Mouse (Mus musculus): ENCODE results near the gene Olfr231. TPM values are rescaled to one million over a fixed set of nuclear protein-coding genes. Genes with fewer than 3 reads are reported as not detected.

Gene Olfr231
- polyA plus RNA-seq, 1 experiment from 2014 or later: not detected

DNA sequence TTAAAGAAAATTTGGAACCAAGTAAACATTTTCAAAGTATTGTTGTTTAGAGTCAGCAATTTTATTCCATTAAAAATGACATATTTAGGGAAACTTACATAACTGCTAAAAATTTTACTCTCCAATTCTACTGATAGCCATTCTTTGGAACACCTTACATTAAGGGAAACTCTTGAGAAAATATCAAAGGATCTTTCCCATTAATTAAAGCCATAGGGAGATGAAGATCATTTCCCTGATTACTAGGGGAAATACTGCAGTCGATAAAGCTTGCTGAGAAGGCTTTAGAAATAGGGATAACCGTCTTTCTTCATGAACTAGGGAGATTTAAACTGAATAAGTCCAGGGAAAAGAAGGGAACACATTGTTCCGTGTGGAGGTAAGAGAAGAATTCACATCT, 10.3 kb upstream of the Olfr231 start, which contains the start of gene Olfr424:
Gene Olfr424, plus strand, starts transcription at position 301 of the 400 bp plus-strand sequence.
- H3K36me3 ChIP-seq (ENCODE audit: control insufficient read depth, insufficient read depth): no peaks in the 10 kb centered on the region
- no peaks in the 10 kb centered on the region for H3K27me3 ChIP-seq (replicated peaks; ENCODE audit: control insufficient read depth, insufficient read depth, low read length)
- no peak within 1 kb of the TSS for H3K9ac ChIP-seq (replicated peaks; ENCODE audit: low read depth, low read length)
- no peak within 1 kb of the TSS for H3K27ac ChIP-seq (ENCODE audit: low read length)
- H3K4me2 ChIP-seq (ENCODE audit: low read length): no peak within 1 kb of the TSS
- no peak for ATAC-seq
- H3K9me3 ChIP-seq (ENCODE audit: control insufficient read depth, low read length): no peaks in the 10 kb centered on the region
- no peak within 1 kb of the TSS for H3K4me3 ChIP-seq (replicated peaks; ENCODE audit: low read length)
- WGBS: 68% methylated on average over 3 of the region's 3 CpGs
- no peaks in the 10 kb centered on the region for H3K4me1 ChIP-seq (replicated peaks; ENCODE audit: control insufficient read depth, insufficient read depth, low read length)

DNA sequence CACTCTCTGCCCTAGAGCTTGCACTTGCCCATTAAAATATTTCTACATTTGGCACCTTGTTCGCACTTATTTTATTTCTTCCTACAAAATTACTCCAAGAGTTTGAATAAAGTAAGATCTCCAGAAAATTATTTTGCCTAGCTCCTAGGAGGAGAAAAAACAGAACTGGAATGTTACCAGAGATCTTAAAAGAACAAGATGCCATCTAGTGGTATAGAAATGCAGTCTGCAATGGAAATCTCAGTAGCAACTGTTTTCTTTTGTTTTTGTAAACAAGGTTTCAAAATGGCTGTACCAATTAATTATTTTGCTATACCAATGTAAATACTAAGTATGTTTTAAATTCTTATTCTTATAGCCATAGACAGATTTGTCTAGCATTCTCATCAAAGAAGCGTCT, 17.2 kb downstream of the Olfr231 start:
- Histone ChIP-seq H3K9ac (replicated peaks; ENCODE audit: low read depth, low read length) (no peak overlapping the region), H3K27me3 (replicated peaks; ENCODE audit: control insufficient read depth, insufficient read depth, low read length) (no peaks in the 10 kb centered on the region), H3K9me3 (ENCODE audit: control insufficient read depth, low read length) (no peaks in the 10 kb centered on the region), H3K36me3 (ENCODE audit: control insufficient read depth, insufficient read depth) (no peaks in the 10 kb centered on the region), H3K4me1 (replicated peaks; ENCODE audit: control insufficient read depth, insufficient read depth, low read length) (no peaks in the 10 kb centered on the region), H3K4me2 (ENCODE audit: low read length) (no peak overlapping the region), H3K4me3 (replicated peaks; ENCODE audit: low read length) (no peak overlapping the region), H3K27ac (ENCODE audit: low read length) (no peak overlapping the region)
- no peak for ATAC-seq
- 61% methylated on average over 2 of the region's 2 CpGs for WGBS

DNA sequence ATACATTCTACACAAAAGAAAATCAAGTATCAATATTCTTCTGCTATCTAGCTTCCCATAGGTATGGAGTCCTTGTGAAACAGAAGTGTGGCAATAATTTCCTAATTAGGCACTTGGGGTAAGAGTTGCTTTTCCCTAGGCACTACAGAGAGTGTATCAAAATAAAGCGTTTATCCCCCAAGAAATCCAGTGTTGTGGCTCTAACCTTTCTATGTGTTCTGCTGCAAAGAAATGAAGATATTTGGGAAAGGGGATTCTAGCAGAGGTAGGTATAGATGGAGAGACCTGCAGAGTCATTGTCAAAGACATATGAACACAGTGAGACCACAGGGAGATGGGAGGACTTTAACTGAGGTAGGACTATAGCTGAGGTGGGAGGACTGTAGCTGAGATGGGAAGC, 24.4 kb downstream of the Olfr231 start, which contains the start of gene Olfr427:
Gene Olfr427, plus strand, starts transcription at position 301 of the 400 bp plus-strand sequence.
- H3K27me3 ChIP-seq (replicated peaks; ENCODE audit: control insufficient read depth, insufficient read depth, low read length): no peaks in the 10 kb centered on the region
- no peak for ATAC-seq
- no peaks in the 10 kb centered on the region for H3K4me1 ChIP-seq (replicated peaks; ENCODE audit: control insufficient read depth, insufficient read depth, low read length)
- H3K4me3 ChIP-seq (replicated peaks; ENCODE audit: low read length): no peak within 1 kb of the TSS
- no peaks in the 10 kb centered on the region for H3K36me3 ChIP-seq (ENCODE audit: control insufficient read depth, insufficient read depth)
- H3K9me3 ChIP-seq (ENCODE audit: control insufficient read depth, low read length): no peaks in the 10 kb centered on the region
- H3K9ac ChIP-seq (replicated peaks; ENCODE audit: low read depth, low read length): no peak within 1 kb of the TSS
- 86% methylated on average over 1 of the region's 1 CpGs for WGBS
- H3K4me2 ChIP-seq (ENCODE audit: low read length): no peak within 1 kb of the TSS
- no peak within 1 kb of the TSS for H3K27ac ChIP-seq (ENCODE audit: low read length)

DNA sequence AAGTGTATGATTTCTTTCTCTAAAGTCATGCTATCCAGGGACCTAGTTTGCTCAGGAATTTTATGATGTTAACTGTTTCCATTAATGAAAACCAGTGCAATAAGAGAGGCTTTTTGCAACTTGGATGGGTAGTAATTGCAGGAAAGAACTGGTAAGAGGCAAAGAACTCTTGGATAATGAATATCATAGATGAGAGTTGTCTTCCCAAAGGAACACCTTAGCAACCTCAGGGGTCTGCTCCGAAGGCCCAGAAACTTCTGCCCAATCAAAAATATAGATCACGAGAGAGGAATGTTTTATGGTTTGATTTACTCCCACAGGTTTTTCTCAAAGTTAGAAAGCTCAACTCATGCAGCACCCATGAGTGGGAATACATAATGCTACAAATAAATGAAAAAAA, 36.9 kb downstream of the Olfr231 start, which contains the start of gene Olfr429:
Gene Olfr429, plus strand, starts transcription at position 301 of the 400 bp plus-strand sequence.
- Histone ChIP-seq H3K4me2 (ENCODE audit: low read length) (no peak within 1 kb of the TSS), H3K27me3 (replicated peaks; ENCODE audit: control insufficient read depth, insufficient read depth, low read length) (no peaks in the 10 kb centered on the region), H3K4me3 (replicated peaks; ENCODE audit: low read length) (no peak within 1 kb of the TSS), H3K4me1 (replicated peaks; ENCODE audit: control insufficient read depth, insufficient read depth, low read length) (no peaks in the 10 kb centered on the region), H3K36me3 (ENCODE audit: control insufficient read depth, insufficient read depth) (no peaks in the 10 kb centered on the region), H3K27ac (ENCODE audit: low read length) (no peak within 1 kb of the TSS), H3K9ac (replicated peaks; ENCODE audit: low read depth, low read length) (no peak within 1 kb of the TSS), H3K9me3 (ENCODE audit: control insufficient read depth, low read length) (no peaks in the 10 kb centered on the region)
- no peak for ATAC-seq
- WGBS: 94% methylated on average over 2 of the region's 2 CpGs

DNA sequence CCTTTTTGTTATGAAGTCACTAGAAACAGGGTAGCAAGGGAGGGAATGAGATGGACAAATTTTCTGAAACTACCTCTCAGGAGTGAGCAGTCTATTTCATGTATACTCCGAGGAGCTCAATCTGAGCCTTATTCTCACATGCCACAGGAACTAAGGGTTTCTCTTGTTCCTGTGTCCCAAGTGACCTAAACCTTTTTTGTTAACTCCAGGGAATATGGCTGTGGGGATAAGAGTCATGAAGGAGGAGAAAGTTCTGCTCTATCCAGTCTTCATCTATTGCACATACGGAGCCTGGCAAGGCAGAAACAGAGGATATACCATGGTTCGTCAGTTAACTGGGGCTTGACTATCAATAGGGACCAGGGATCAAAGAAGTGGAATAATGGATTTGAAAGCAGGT, 54.7 kb downstream of the Olfr231 start, which contains the start of gene Olfr430:
Gene Olfr430, plus strand, starts transcription at position 301 of the 400 bp plus-strand sequence.
- Histone ChIP-seq H3K27me3 (replicated peaks; ENCODE audit: control insufficient read depth, insufficient read depth, low read length) (no peaks in the 10 kb centered on the region), H3K4me3 (replicated peaks; ENCODE audit: low read length) (no peak within 1 kb of the TSS), H3K4me1 (replicated peaks; ENCODE audit: control insufficient read depth, insufficient read depth, low read length) (no peaks in the 10 kb centered on the region), H3K9ac (replicated peaks; ENCODE audit: low read depth, low read length) (no peak within 1 kb of the TSS), H3K36me3 (ENCODE audit: control insufficient read depth, insufficient read depth) (no peaks in the 10 kb centered on the region), H3K9me3 (ENCODE audit: control insufficient read depth, low read length) (no peaks in the 10 kb centered on the region), H3K4me2 (ENCODE audit: low read length) (no peak within 1 kb of the TSS), H3K27ac (ENCODE audit: low read length) (no peak within 1 kb of the TSS)
- ATAC-seq: no peak
- 86% methylated on average over 3 of the region's 3 CpGs for WGBS

Other genes starting within 250 kb of the Olfr231 start
- 0.24 and 0.37 TPM in 2 replicates for gene Ifi211, start 208.1 kb downstream of the Olfr231 start, polyA plus RNA-seq (2015; fragmentation: Nextera tagmentation; extraction: Ambion mirVana)
- 3.1 and 4.6 TPM in 2 replicates for gene Mndal, start 178.7 kb downstream of the Olfr231 start, polyA plus RNA-seq (2015; fragmentation: Nextera tagmentation; extraction: Ambion mirVana)
- gene Ifi203, start 178.5 kb downstream of the Olfr231 start, polyA plus RNA-seq (2015; fragmentation: Nextera tagmentation; extraction: Ambion mirVana): 1.4 and 1.5 TPM in 2 replicates
- not detected in 2 replicates for gene Ifi202b, start 138.4 kb downstream of the Olfr231 start, polyA plus RNA-seq (2015; fragmentation: Nextera tagmentation; extraction: Ambion mirVana)
- gene Ifi205, start 89.4 kb downstream of the Olfr231 start, polyA plus RNA-seq (2015; fragmentation: Nextera tagmentation; extraction: Ambion mirVana): not detected in 2 replicates
- not detected in 2 replicates for gene Olfr433, start 80.5 kb downstream of the Olfr231 start, polyA plus RNA-seq (2015; fragmentation: Nextera tagmentation; extraction: Ambion mirVana)
- not detected in 2 replicates for gene Olfr432, start 72.0 kb downstream of the Olfr231 start, polyA plus RNA-seq (2015; fragmentation: Nextera tagmentation; extraction: Ambion mirVana)
- gene Olfr430, start 54.6 kb downstream of the Olfr231 start, polyA plus RNA-seq (2015; fragmentation: Nextera tagmentation; extraction: Ambion mirVana): not detected in 2 replicates
- gene Olfr429, start 36.8 kb downstream of the Olfr231 start, polyA plus RNA-seq (2015; fragmentation: Nextera tagmentation; extraction: Ambion mirVana): not detected in 2 replicates
- gene Olfr427, start 24.3 kb downstream of the Olfr231 start, polyA plus RNA-seq (2015; fragmentation: Nextera tagmentation; extraction: Ambion mirVana): not detected in 2 replicates
- not detected in 2 replicates for gene Olfr424, start 10.4 kb upstream of the Olfr231 start, polyA plus RNA-seq (2015; fragmentation: Nextera tagmentation; extraction: Ambion mirVana)
- not detected in 2 replicates for gene Olfr420, start 34.5 kb upstream of the Olfr231 start, polyA plus RNA-seq (2015; fragmentation: Nextera tagmentation; extraction: Ambion mirVana)
- gene Spta1, start 51.6 kb upstream of the Olfr231 start, polyA plus RNA-seq (2015; fragmentation: Nextera tagmentation; extraction: Ambion mirVana): 0.13 and 0.16 TPM in 2 replicates
- gene Olfr419, start 130.9 kb upstream of the Olfr231 start, polyA plus RNA-seq (2015; fragmentation: Nextera tagmentation; extraction: Ambion mirVana): not detected in 2 replicates
- gene Mptx1, start 209.4 kb upstream of the Olfr231 start, polyA plus RNA-seq (2015; fragmentation: Nextera tagmentation; extraction: Ambion mirVana): not detected in 2 replicates
- gene Olfr417, start 244.0 kb upstream of the Olfr231 start, polyA plus RNA-seq (2015; fragmentation: Nextera tagmentation; extraction: Ambion mirVana): not detected in 2 replicates